Mouse (Mus musculus) limb, embryonic 11.5 days (tissue): ENCODE results near the gene Ddx18. TPM values are rescaled to one million over a fixed set of nuclear protein-coding genes. Genes with fewer than 3 reads are reported as not detected.

Experiments
- ATAC-seq: fragments of 200-750 bp; cut with Nextera tagmentation; 2 replicates; pipeline ENCODE4 v1.8.0; 2017; ENCODE audit warnings: low read depth; ENCODE audit not compliant: insufficient number of reproducible peaks, low FRiP score, low TSS enrichment
- DNase-seq: peaks from one replicate; pipeline ENCODE4 v3.0.0-alpha.2; 2015; ENCODE audit warnings: low spot score
- H3K27ac ChIP-seq: fragments of 300-500 bp; sonication (generic); replicated peaks from 2 replicates; pipeline ENCODE4 v1.5.1; 2014; ENCODE audit warnings: low read depth, mild to moderate bottlenecking, low read length
- H3K27me3 ChIP-seq: fragments of 300-500 bp; sonication (generic); 2 replicates; pipeline ENCODE4 v1.6.1; 2014; ENCODE audit warnings: mild to moderate bottlenecking, low read length, mixed read lengths; ENCODE audit not compliant: control insufficient read depth, insufficient read depth
- H3K36me3 ChIP-seq: fragments of 300-500 bp; sonication (generic); 2 replicates; pipeline ENCODE4 v1.6.1; 2014; ENCODE audit warnings: mild to moderate bottlenecking, low read length, moderate library complexity, mixed read lengths; ENCODE audit not compliant: control insufficient read depth, insufficient read depth
- H3K4me1 ChIP-seq: fragments of 300-500 bp; sonication (generic); 2 replicates; pipeline ENCODE4 v1.6.1; 2014; ENCODE audit warnings: low read length, mixed read lengths; ENCODE audit not compliant: control insufficient read depth, insufficient read depth
- H3K4me2 ChIP-seq: fragments of 300-500 bp; sonication (generic); 2 replicates; pipeline ENCODE4 v1.6.1; 2014; ENCODE audit warnings: low read depth, mild to moderate bottlenecking, moderate library complexity; ENCODE audit not compliant: severe bottlenecking
- H3K4me3 ChIP-seq: fragments of 300-500 bp; sonication (generic); 2 replicates; pipeline ENCODE4 v1.5.1; 2014; ENCODE audit warnings: low read depth, low read length
- H3K9ac ChIP-seq: fragments of 300-500 bp; sonication (generic); 2 replicates; pipeline ENCODE4 v1.6.1; 2014; ENCODE audit warnings: mild to moderate bottlenecking, low read length
- H3K9me3 ChIP-seq: fragments of 300-500 bp; sonication (generic); 2 replicates; pipeline ENCODE4 v1.6.1; 2016; ENCODE audit warnings: low read length; ENCODE audit not compliant: control insufficient read depth
- WGBS: fragments of 180-500 bp; shearing (Covaris S2); extraction: QIAGEN DNeasy Blood & Tissue Kit; methylation state at CpG from one replicate; pipeline ENCODE4 v1.1.7; 2014; 5-methylcytosine and 5-hydroxymethylcytosine counted together
- polyA plus RNA-seq: library from polyadenylated mRNA; unstranded; fragments of >200 nt; fragmentation: Nextera tagmentation; extraction: Ambion mirVana; gene quantifications from 2 replicates; pipeline ENCODE4 v1.2.1, GENCODE M21; 2014

Ddx18 gene
- polyA plus RNA-seq = 80.5 and 90.2 TPM in 2 replicates

DNA sequence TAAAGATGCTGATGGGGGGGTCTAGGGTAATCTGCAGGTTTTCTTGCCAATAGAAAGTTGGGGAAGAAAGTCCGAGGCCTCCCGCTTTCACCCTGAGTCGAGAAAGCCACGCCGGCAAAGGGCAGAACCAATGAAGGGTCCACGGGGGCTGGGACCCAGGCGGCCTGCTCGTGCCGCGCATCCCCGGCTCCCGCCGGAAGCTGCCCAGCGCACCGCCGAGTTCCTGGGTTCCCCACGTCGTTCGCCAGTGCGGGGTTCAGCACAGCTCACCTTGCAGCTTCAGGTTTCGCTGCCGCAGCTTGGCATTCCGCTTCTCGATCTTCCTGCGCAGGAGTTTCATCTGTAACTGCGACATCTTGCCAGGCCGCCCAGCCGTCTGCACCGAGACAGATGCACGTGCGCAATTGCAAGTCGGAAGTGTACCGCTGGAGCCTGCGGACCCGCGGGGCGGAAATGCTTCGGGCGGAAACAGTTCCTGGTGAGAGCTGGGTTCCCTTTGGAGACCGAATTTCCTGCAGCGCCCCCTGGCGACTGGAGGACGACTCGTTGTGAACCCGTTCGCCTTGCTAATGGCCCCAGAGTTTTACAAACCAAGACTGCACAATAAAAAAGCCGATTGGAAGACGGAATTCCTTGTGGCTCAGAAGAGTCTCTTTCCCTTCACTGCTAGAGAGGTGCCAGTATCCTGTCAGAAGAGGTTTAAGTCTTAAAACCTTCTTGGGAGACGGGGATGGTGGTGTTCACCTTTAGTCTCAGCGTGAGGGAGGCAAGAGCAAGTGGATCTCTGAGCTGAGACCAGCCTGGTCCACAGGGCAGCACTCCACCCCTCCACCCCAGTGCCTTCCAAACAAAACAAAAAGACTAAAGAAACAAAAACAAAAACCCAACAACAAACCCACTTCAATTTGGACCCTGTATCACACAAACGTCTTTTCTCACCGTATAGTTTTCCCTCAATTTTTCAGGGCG lies at the start of gene Ddx18:
Ddx18 (minus strand) TSS at position 469 of the 969 bp plus-strand sequence.
- DNase-seq (peak; percentile 99), ATAC-seq (peak; percentile 98)
- H3K4me3 ChIP-seq = peak within 1 kb of the TSS; percentile 60
- no peaks in the 10 kb centered on the region for H3K4me1 ChIP-seq
- H3K27ac ChIP-seq = no peak within 1 kb of the TSS
- peaks cover 6% of the 10 kb centered on the region for H3K36me3 ChIP-seq
- H3K9me3 ChIP-seq = no peaks in the 10 kb centered on the region
- no peaks in the 10 kb centered on the region for H3K27me3 ChIP-seq
- peak within 1 kb of the TSS; percentile 68 for H3K4me2 ChIP-seq
- 6% methylated on average over 53 of the region's 53 CpGs for WGBS
- peak within 1 kb of the TSS; percentile 39 for H3K9ac ChIP-seq

- no peak overlapping the region for H3K4me2 ChIP-seq
- WGBS = 42% methylated on average over 7 of the region's 7 CpGs
- H3K9ac ChIP-seq = no peak overlapping the region
- no peaks in the 10 kb centered on the region for H3K27me3 ChIP-seq
- no peak for DNase-seq
- H3K27ac ChIP-seq = no peak overlapping the region
- H3K9me3 ChIP-seq = no peaks in the 10 kb centered on the region
- no peaks in the 10 kb centered on the region for H3K36me3 ChIP-seq
- no peak for ATAC-seq
- H3K4me3 ChIP-seq = no peak overlapping the region
- H3K4me1 ChIP-seq = no peaks in the 10 kb centered on the region
Observed at GRCm38 (mm10) chr1:121608000-121608399, 40.2 kb upstream of the Ddx18 start.

DNA sequence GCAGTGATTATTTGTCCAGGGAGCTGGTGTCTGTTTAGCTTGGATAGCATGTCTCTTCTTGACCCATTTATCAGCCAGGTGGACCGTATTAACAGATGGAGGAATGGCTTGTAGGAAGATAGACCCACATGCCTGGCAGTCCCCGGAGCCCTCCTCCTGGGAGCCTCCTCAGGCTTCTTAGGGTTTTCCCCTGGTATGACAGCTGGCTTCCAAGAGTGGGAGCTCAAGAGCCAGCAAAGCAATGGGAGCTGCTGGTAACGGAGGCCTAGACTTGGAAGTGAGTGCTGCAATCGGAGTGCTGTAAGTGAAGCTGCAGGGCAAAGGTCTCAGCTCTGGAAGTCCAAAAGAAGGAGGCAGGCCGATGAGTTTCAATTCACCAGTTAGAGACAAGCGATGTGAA lies 37.3 kb upstream of the Ddx18 start:
- no peak overlapping the region for H3K4me2 ChIP-seq
- H3K4me1 ChIP-seq = no peaks in the 10 kb centered on the region
- H3K27me3 ChIP-seq = no peaks in the 10 kb centered on the region
- no peaks in the 10 kb centered on the region for H3K36me3 ChIP-seq
- no peak overlapping the region for H3K9ac ChIP-seq
- WGBS = 48% methylated on average over 6 of the region's 6 CpGs
- H3K4me3 ChIP-seq = no peak overlapping the region
- H3K27ac ChIP-seq = no peak overlapping the region
- ATAC-seq (no peak), DNase-seq (no peak)
- no peaks in the 10 kb centered on the region for H3K9me3 ChIP-seq

GRCm38 (mm10) chr1:121601893-121602292 lies 34.1 kb upstream of the Ddx18 start:
- no peaks in the 10 kb centered on the region for H3K4me1 ChIP-seq
- H3K27ac ChIP-seq = no peak overlapping the region
- H3K36me3 ChIP-seq = no peaks in the 10 kb centered on the region
- H3K9me3 ChIP-seq = no peaks in the 10 kb centered on the region
- no peak overlapping the region for H3K4me3 ChIP-seq
- DNase-seq = no peak
- H3K9ac ChIP-seq = no peak overlapping the region
- no peak for ATAC-seq
- 85% methylated on average over 6 of the region's 6 CpGs for WGBS
- no peaks in the 10 kb centered on the region for H3K27me3 ChIP-seq
- no peak overlapping the region for H3K4me2 ChIP-seq

GRCm38 (mm10) chr1:121601084-121601483 lies 33.3 kb upstream of the Ddx18 start:
- Histone ChIP-seq H3K4me3 (no peak overlapping the region), H3K4me2 (no peak overlapping the region), H3K9me3 (no peaks in the 10 kb centered on the region), H3K27ac (no peak overlapping the region), H3K27me3 (no peaks in the 10 kb centered on the region), H3K36me3 (no peaks in the 10 kb centered on the region), H3K9ac (no peak overlapping the region), H3K4me1 (no peaks in the 10 kb centered on the region)
- WGBS = 25% methylated on average over 1 of the region's 1 CpGs
- DNase-seq (peak; percentile 58), ATAC-seq (no peak)

GRCm38 (mm10) chr1:121598421-121598820 lies 30.6 kb upstream of the Ddx18 start:
- H3K27me3 ChIP-seq = no peaks in the 10 kb centered on the region
- WGBS = 76% methylated on average over 3 of the region's 3 CpGs
- H3K4me2 ChIP-seq = no peak overlapping the region
- H3K4me3 ChIP-seq = no peak overlapping the region
- no peaks in the 10 kb centered on the region for H3K36me3 ChIP-seq
- no peaks in the 10 kb centered on the region for H3K9me3 ChIP-seq
- no peak overlapping the region for H3K27ac ChIP-seq
- ATAC-seq = no peak
- H3K4me1 ChIP-seq = no peaks in the 10 kb centered on the region
- DNase-seq = no peak
- no peak overlapping the region for H3K9ac ChIP-seq

DNA sequence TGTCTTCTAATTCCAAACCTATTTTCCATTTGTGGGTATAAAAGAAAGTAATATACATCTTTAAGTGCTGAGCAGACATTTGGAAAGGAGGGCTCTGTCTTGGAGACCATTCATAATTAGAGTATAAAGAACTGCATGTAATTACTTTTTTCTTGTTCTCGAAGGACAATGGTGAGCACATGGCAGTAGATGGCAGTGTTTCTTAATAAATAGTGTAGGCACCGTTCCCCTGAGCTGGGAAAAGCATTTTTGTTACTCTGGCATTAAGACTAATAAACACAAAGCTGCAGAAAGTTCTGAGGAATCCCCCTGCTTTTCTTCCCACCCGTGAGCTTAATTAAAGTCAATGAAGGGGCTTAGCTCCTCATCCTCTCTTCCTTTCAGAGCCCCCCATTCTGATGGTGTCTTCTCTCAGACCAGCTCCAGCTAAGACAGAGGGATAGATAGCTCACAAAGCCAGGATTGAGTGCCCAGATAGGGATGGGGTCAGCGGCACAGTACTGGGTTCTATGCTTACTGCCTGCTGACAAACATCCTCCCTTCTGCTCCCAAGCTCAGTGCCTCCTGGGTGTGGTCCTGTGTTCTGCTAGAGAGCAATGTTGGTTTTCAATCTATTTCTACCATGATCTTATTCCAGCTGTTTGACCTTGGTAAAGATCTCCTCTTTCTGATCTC lies 29.3 kb upstream of the Ddx18 start:
- Histone ChIP-seq H3K27me3 (no peaks in the 10 kb centered on the region), H3K27ac (no peak overlapping the region), H3K36me3 (no peaks in the 10 kb centered on the region), H3K4me1 (no peaks in the 10 kb centered on the region), H3K4me2 (no peak overlapping the region), H3K9ac (no peak overlapping the region), H3K9me3 (no peaks in the 10 kb centered on the region), H3K4me3 (no peak overlapping the region)
- WGBS = 41% methylated on average over 4 of the region's 4 CpGs
- ATAC-seq (no peak), DNase-seq (no peak)

DNA sequence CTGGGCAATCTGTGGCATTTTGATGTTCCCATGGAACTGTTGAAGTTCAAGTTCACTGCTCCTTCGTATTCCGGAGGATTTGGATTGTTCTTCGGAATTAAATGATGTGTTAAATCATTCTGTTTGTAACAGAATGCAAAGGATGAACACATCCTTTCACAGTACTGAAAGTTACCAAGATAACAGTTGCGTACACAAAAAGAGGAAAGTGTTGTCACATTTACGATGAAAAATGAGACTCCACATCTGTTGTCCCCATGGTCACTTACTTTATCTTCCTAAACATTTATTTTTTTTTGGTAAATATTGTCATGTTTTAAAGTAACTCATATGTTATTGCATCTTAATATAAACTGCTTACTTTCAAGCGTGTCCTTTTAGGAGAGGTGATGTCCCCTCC lies 17.0 kb upstream of the Ddx18 start:
- no peak overlapping the region for H3K4me2 ChIP-seq
- 79% methylated on average over 6 of the region's 6 CpGs for WGBS
- H3K27me3 ChIP-seq = no peaks in the 10 kb centered on the region
- ATAC-seq = no peak
- DNase-seq = no peak
- no peak overlapping the region for H3K9ac ChIP-seq
- no peaks in the 10 kb centered on the region for H3K36me3 ChIP-seq
- H3K4me3 ChIP-seq = no peak overlapping the region
- H3K9me3 ChIP-seq = no peaks in the 10 kb centered on the region
- no peaks in the 10 kb centered on the region for H3K4me1 ChIP-seq
- H3K27ac ChIP-seq = no peak overlapping the region
